Comparison of ENCODE assay signal across 9 mouse cellular contexts in genomic region chr2:172996207-172996606, GRCm38 (mm10). TPM values are rescaled to one million over a fixed set of nuclear protein-coding genes. Genes with fewer than 3 reads are reported as not detected.
DNase-seq lines count a peak whose midpoint lies in the region.
"Had no signal": no experiment of that assay in that cellular context is flagged by ENCODE, and none has a peak within 500 bp of the region (broad histone marks: within the 10 kb centered on the region; RNA-seq: fewer than 3 reads in every experiment).

No protein-coding gene starts in this region.

- peak; percentile 38 to 49 for DNase-seq in cerebellum, adult 18-20 months
- no peak for DNase-seq in cerebellum, adult 11-12 months
- peak; percentile 69 for DNase-seq in A20 (ENCODE audit: low read depth, low spot score)
- DNase-seq in brain, adult 2 months (ENCODE audit: low read depth, low spot score): peak; percentile 86
- peak; percentile 42 to 52 for DNase-seq in gastrocnemius, adult 8-10 months (ENCODE audit: low spot score in 2 of 2)
- peak; percentile 83 to 86 for DNase-seq in layer of hippocampus, postnatal 10 days (ENCODE audit: low spot score in 2 of 2)
- peak; percentile 87 for DNase-seq in mesoderm, embryonic 11.5 days (ENCODE audit: low read depth, low spot score)
- DNase-seq in testis, postnatal 10 days (ENCODE audit: low spot score): peak; percentile 89
- DNase-seq: liver, embryonic 13.5 days had no signal

RNA-seq across cellular contexts. Expression of gene Rae1, which starts 3.7 kb away (rescaled TPM):
- total RNA-seq in gastrocnemius, adult 8-10 months (2022): 10 to 100 TPM in 3 of 4 experiments, 1 to 10 TPM in 1; 8.5 to 11.1 (median 11.0) TPM
- 10 to 100 TPM; 75.3 to 83.2 TPM for total RNA-seq in layer of hippocampus, postnatal 10 days (2021)

RNA-seq across cellular contexts. Expression of gene Spo11, which starts 18.7 kb away (rescaled TPM):
- total RNA-seq in gastrocnemius, adult 8-10 months (2022): not detected
- under 1 TPM; 0.09 to 0.80 TPM for total RNA-seq in layer of hippocampus, postnatal 10 days (2021)

RNA-seq across cellular contexts. Expression of gene Rbm38, which starts 24.1 kb away (rescaled TPM):
- total RNA-seq in gastrocnemius, adult 8-10 months (2022): 100 to 1,000 TPM; 180 to 208 (median 192) TPM
- 1 to 10 TPM; 4.4 to 6.3 TPM for total RNA-seq in layer of hippocampus, postnatal 10 days (2021)

RNA-seq across cellular contexts. Expression of gene Bmp7, which starts 56.1 kb away (rescaled TPM):
- total RNA-seq in gastrocnemius, adult 8-10 months (2022): 1 to 10 TPM in 1 of 4 experiments, under 1 TPM in 3; 0.10 to 1.4 (median 0.25) TPM
- 10 to 100 TPM in 1 of 2 experiments, 1 to 10 TPM in 1; 8.1 to 11.5 TPM for total RNA-seq in layer of hippocampus, postnatal 10 days (2021)

Comparison
In these comparisons a context has a peak if more than half of its experiments do, and no peak if none do; other contexts are left out.
1. RNA of gene Rae1, which starts 3.7 kb away (total RNA-seq): 75.3 to 83.2 TPM in layer of hippocampus, postnatal 10 days; 8.5 to 11.1 TPM in gastrocnemius, adult 8-10 months; every median in the first group is over 4 times any median in the second.
2. RNA of gene Rbm38, which starts 24.1 kb away (total RNA-seq): 180 to 208 TPM in gastrocnemius, adult 8-10 months; 4.4 to 6.3 TPM in layer of hippocampus, postnatal 10 days; every median in the first group is over 10 times any median in the second.